Mouse (Mus musculus): Measurements from ENCODE around the gene Zfp873.
"Not testable (repeated sequence)": the region's sequence is repeated elsewhere in the genome, so short reads cannot be mapped to it uniquely, and the experiment has no call there.

The Zfp873 gene

GRCm38 (mm10) chr10:82047597-82048459 is at the start of gene Zfp873:
Gene Zfp873 (plus strand): TSS chr10:82048123.
- peak; percentile 93 to 94 for DNase-seq (ENCODE audit: low spot score in 2 of 2)

- DNase-seq (ENCODE audit: low spot score in 2 of 2), result not testable (repeated sequence)
These were observed 44.7 kb upstream of the Zfp873 start for GRCm38 (mm10) chr10:82003209-82003608.

- not testable (repeated sequence) for DNase-seq (ENCODE audit: low spot score in 2 of 2)
These were observed 43.1 kb upstream of the Zfp873 start for GRCm38 (mm10) chr10:82004822-82005221.

- DNase-seq (ENCODE audit: low spot score in 2 of 2), result no peak
These were observed 5.7 kb upstream of the Zfp873 start for GRCm38 (mm10) chr10:82042191-82042590.

GRCm38 (mm10) chr10:82046603-82047002 is 1.3 kb upstream of the Zfp873 start:
- no peak for DNase-seq (ENCODE audit: low spot score in 2 of 2)

GRCm38 (mm10) chr10:82048460-82048804 is 509 bp downstream of the Zfp873 start:
- not testable (repeated sequence) for DNase-seq (ENCODE audit: low spot score in 2 of 2)

- peak; percentile 72 to 73 for DNase-seq (ENCODE audit: low spot score in 2 of 2)
These were observed 35.1 kb downstream of the Zfp873 start, which contains the start of gene BC024063 for GRCm38 (mm10) chr10:82082728-82083621. Gene BC024063 (plus strand): TSS chr10:82083353.

DNA sequence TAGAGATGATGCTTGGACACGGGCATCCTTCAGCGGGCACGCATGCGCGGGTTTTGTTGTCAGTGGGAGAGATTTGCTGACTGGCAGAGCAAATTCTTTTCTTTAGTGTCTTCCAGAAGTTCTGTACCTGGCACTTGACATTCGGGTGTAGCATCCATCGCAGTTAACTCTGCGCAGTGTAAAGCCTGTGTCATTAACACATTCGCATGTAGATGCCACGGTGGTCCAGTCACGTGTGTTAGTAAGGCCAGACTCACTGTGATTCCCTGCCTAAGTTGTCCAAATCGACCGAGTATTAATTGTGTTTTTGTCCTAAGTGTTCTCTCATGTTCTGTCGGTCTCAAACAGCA is 35.7 kb downstream of the Zfp873 start:
- not testable (repeated sequence) for DNase-seq (ENCODE audit: low spot score in 2 of 2)
